Mouse (Mus musculus) forebrain, embryonic 15.5 days (tissue): Measurements from ENCODE around the gene Slc16a6. TPM values are rescaled to one million over a fixed set of nuclear protein-coding genes. Genes with fewer than 3 reads are reported as not detected.

Source experiments
- ATAC-seq: fragments of 200-750 bp; cut with Nextera tagmentation; replicated peaks from 2 replicates; pipeline ENCODE4 v1.8.0; 2017; ENCODE audit warnings: mild to moderate bottlenecking, moderate TSS enrichment, moderate library complexity
- H3K27ac ChIP-seq: fragments of 300-500 bp; sonication (generic); replicated peaks from 2 replicates; pipeline ENCODE4 v1.5.1; 2015; ENCODE audit warnings: mild to moderate bottlenecking, inconsistent platforms
- H3K27me3 ChIP-seq: fragments of 300-500 bp; sonication (generic); 2 replicates; pipeline ENCODE4 v1.6.1; 2015; ENCODE audit warnings: inconsistent platforms
- H3K36me3 ChIP-seq: fragments of 300-500 bp; sonication (generic); 2 replicates; pipeline ENCODE4 v1.6.1; 2015; ENCODE audit warnings: mild to moderate bottlenecking, inconsistent platforms
- H3K4me1 ChIP-seq: fragments of 300-500 bp; sonication (generic); 2 replicates; pipeline ENCODE4 v1.6.1; 2015; ENCODE audit warnings: inconsistent platforms
- H3K4me2 ChIP-seq: fragments of 300-500 bp; sonication (generic); replicated peaks from 2 replicates; pipeline ENCODE4 v1.6.1; 2015; ENCODE audit warnings: mild to moderate bottlenecking, inconsistent platforms
- H3K4me3 ChIP-seq: fragments of 300-500 bp; sonication (generic); 2 replicates; pipeline ENCODE4 v1.5.1; 2015; ENCODE audit warnings: mild to moderate bottlenecking, inconsistent platforms
- H3K9ac ChIP-seq: fragments of 300-500 bp; sonication (generic); replicated peaks from 2 replicates; pipeline ENCODE4 v1.6.1; 2015; ENCODE audit warnings: mild to moderate bottlenecking, inconsistent platforms
- H3K9me3 ChIP-seq: fragments of 300-500 bp; sonication (generic); 2 replicates; pipeline ENCODE4 v1.6.1; 2016; ENCODE audit warnings: inconsistent platforms
- WGBS: fragments of 180-500 bp; shearing (Covaris S2); methylation state at CpG from one replicate; pipeline ENCODE4 v1.1.7; 2015; ENCODE audit warnings: mixed read lengths; 5-methylcytosine and 5-hydroxymethylcytosine counted together
- polyA plus RNA-seq: library from polyadenylated mRNA; unstranded; fragments of >200 nt; fragmentation: Nextera tagmentation; extraction: Ambion mirVana; gene quantifications from 2 replicates; pipeline ENCODE4 v1.2.1, GENCODE M21; 2015

Slc16a6 gene
- polyA plus RNA-seq, 1 experiment from 2014 or later, result 5.1 TPM

GRCm38 (mm10) chr11:109479575-109480285 lies 6.3 kb upstream of the Slc16a6 start:
- Histone ChIP-seq H3K4me1 (peaks cover 14% of the 10 kb centered on the region), H3K27me3 (no peaks in the 10 kb centered on the region), H3K36me3 (no peaks in the 10 kb centered on the region), H3K9me3 (no peaks in the 10 kb centered on the region), H3K4me2 (no peak overlapping the region), H3K4me3 (no peak overlapping the region), H3K27ac (no peak overlapping the region), H3K9ac (no peak overlapping the region)
- WGBS, result 36% methylated on average over 16 of the region's 16 CpGs
- no peak for ATAC-seq

DNA sequence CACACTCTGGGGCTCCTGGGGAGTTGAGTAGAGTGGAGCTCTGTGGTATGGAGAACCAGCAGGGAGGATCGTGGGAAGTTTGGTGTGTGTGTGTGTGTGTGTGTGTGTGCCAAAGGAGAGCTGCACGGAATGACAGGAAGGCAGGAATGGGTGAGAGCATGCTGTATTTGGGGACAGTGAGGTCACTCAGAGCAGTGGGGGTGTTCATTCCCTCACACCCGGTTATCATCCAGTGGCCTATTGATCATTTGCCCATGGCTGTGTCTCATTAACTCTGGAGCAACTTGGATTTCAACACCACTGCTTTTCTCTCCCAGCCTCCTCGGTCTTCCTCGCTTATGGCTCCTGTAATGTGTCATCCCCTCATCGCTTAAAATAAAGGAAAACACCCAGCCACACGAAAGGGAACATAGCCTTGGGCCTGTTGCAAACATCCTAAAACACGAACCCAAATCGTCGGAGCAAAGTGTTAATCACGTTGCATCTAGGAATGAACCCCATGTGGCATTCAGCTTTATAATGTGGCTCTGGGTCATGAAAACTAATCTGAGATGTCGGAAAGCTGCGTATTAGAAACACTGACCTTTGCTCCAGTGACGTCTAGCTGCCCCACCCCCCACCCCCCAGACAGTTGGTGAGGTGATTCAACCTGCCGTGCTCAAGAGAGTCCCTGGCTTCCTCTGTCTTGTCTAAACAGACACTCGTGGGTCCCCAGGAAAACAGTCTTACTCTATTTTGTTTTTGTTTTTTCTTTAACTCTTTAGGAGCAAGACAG lies 4.4 kb upstream of the Slc16a6 start:
- H3K9ac ChIP-seq, result no peak overlapping the region
- no peak overlapping the region for H3K4me2 ChIP-seq
- peaks cover 19% of the 10 kb centered on the region for H3K4me1 ChIP-seq
- 58% methylated on average over 16 of the region's 16 CpGs for WGBS
- H3K9me3 ChIP-seq, result no peaks in the 10 kb centered on the region
- H3K36me3 ChIP-seq, result no peaks in the 10 kb centered on the region
- no peak for ATAC-seq
- no peak overlapping the region for H3K27ac ChIP-seq
- H3K27me3 ChIP-seq, result no peaks in the 10 kb centered on the region
- no peak overlapping the region for H3K4me3 ChIP-seq

GRCm38 (mm10) chr11:109476653-109477052 lies 3.3 kb upstream of the Slc16a6 start:
- Histone ChIP-seq H3K9ac (no peak overlapping the region), H3K36me3 (no peaks in the 10 kb centered on the region), H3K27ac (0 out of 2 replicates have a peak overlapping the region, but pooled peaks have one; percentile 38), H3K9me3 (no peaks in the 10 kb centered on the region), H3K27me3 (no peaks in the 10 kb centered on the region), H3K4me2 (no peak overlapping the region), H3K4me1 (peaks cover 28% of the 10 kb centered on the region), H3K4me3 (no peak overlapping the region)
- ATAC-seq, result no peak
- WGBS, result 26% methylated on average over 6 of the region's 6 CpGs

DNA sequence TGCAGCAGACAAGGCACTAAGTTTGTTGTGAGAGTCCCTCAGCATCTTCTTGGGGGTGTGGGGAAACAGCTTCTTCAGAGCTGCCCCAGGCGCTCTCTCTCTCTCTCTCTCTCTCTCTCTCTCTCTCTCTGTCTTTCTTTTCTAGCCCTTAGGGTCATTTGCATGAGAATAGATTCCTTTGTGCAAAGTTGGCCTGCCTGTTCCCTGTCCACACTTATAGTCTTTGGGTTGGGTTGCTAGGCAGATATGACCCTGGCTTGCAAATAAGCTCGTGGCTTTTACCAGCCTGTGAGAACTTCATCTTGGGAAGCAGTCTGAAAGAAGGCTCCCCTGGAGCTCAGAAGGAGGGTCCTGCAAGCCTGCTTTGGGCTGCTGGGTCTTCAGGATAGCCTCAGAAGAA lies 2.8 kb upstream of the Slc16a6 start:
- 0% methylated on average over 2 of the region's 2 CpGs for WGBS
- no peak overlapping the region for H3K4me3 ChIP-seq
- no peak for ATAC-seq
- H3K4me2 ChIP-seq, result no peak overlapping the region
- no peaks in the 10 kb centered on the region for H3K9me3 ChIP-seq
- H3K36me3 ChIP-seq, result no peaks in the 10 kb centered on the region
- peaks cover 29% of the 10 kb centered on the region for H3K4me1 ChIP-seq
- 0 out of 2 replicates have a peak overlapping the region, but pooled peaks have one; percentile 38 for H3K27ac ChIP-seq
- H3K9ac ChIP-seq, result no peak overlapping the region
- H3K27me3 ChIP-seq, result no peaks in the 10 kb centered on the region

DNA sequence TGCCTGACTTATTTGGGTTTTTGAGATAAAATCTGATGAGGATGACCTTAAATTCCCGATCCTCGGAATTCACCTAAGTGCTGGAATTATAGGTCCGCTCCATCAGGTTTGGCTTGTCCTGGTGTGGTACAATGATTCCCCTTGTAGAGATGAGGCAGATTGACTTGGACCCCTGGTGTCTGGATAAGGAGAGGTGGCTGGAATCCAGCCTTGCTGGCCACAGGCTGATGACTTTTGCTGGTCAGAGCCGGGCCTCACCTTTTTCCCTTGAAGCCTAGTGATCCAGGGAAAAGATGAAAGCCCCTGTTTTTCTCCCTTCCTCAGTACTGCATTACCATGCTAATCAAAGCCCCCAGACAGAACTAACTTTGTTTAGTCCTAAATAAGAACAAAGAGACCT lies 2.3 kb upstream of the Slc16a6 start:
- ATAC-seq, result no peak
- no peaks in the 10 kb centered on the region for H3K9me3 ChIP-seq
- 64% methylated on average over 4 of the region's 4 CpGs for WGBS
- H3K36me3 ChIP-seq, result no peaks in the 10 kb centered on the region
- no peak overlapping the region for H3K27ac ChIP-seq
- peaks cover 29% of the 10 kb centered on the region for H3K4me1 ChIP-seq
- H3K27me3 ChIP-seq, result no peaks in the 10 kb centered on the region
- no peak overlapping the region for H3K9ac ChIP-seq
- no peak overlapping the region for H3K4me3 ChIP-seq
- H3K4me2 ChIP-seq, result no peak overlapping the region

GRCm38 (mm10) chr11:109474836-109475235 lies 1.4 kb upstream of the Slc16a6 start:
- no peaks in the 10 kb centered on the region for H3K27me3 ChIP-seq
- WGBS, result 73% methylated on average over 13 of the region's 13 CpGs
- no peak overlapping the region for H3K27ac ChIP-seq
- H3K9ac ChIP-seq, result no peak overlapping the region
- H3K36me3 ChIP-seq, result no peaks in the 10 kb centered on the region
- no peak overlapping the region for H3K4me2 ChIP-seq
- H3K4me1 ChIP-seq, result peaks cover 29% of the 10 kb centered on the region
- no peaks in the 10 kb centered on the region for H3K9me3 ChIP-seq
- no peak overlapping the region for H3K4me3 ChIP-seq
- no peak for ATAC-seq

DNA sequence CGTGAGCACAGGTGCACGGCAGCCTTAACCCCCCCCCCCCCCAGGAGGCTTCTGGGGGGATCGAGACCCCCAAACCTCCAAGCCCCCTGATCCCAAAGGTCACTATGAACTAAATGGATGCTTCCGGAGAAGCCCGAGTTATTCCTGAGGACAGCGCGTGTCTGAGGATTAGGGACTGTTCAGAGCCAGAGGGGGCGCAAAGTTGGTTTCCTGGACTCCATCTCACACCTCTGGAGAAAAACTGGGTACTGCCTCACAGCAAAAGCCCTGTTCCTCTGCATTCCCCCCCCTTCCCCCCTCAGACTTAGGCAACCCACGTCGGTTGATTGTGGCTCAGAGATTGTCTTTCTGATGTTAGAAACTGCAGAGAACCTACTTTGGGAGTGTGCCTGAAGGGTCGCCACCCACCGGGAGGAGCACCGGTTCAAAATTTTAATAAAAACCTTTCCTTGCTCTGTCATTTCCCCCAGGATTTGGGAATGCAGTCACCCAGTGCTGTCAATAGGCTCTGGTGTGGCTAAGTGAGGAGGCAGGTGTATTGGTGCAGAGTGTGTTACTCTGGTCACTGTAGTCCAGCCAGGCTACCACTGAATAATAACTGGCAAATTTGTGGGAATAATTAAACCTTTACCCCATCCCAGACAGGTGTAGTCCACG lies 816 bp upstream of the Slc16a6 start:
- peaks cover 29% of the 10 kb centered on the region for H3K4me1 ChIP-seq

DNA sequence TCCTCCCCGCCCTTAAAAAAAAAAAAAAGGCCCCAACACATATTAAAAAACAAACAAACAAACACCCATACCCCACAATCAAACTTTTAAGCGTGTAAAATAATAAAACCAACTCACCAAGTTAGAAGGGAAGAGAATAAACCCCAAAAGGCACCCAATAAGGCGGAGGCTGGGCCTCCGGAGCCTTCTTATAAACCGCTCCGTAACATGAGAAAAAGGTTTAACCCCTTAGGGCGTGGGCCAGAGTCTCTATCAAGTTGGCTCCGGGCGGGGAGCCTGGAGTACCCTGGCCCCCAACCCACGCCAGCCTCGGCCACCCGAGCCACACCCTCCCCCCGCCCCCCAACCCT lies 602 bp downstream of the Slc16a6 start:
- Histone ChIP-seq H3K4me1 (peaks cover 29% of the 10 kb centered on the region), H3K4me3 (peak overlapping the region; percentile 89), H3K27ac (peak overlapping the region; percentile 94), H3K36me3 (no peaks in the 10 kb centered on the region), H3K9ac (peak overlapping the region; percentile 80), H3K27me3 (no peaks in the 10 kb centered on the region), H3K9me3 (no peaks in the 10 kb centered on the region), H3K4me2 (peak overlapping the region; percentile 86)
- under 1% methylated on average over 13 of the region's 13 CpGs for WGBS
- no peak; the same call in 1 of the 2 replicates for ATAC-seq

More for the DNA sequence above, 816 bp upstream of the Slc16a6 start:
- Histone ChIP-seq H3K4me2 (peak overlapping the region; percentile 86), H3K27me3 (no peaks in the 10 kb centered on the region), H3K9ac (peak overlapping the region; percentile 80), H3K9me3 (no peaks in the 10 kb centered on the region), H3K36me3 (no peaks in the 10 kb centered on the region), H3K4me3 (peak overlapping the region; percentile 89), H3K27ac (peak overlapping the region; percentile 94)
- 11% methylated on average over 14 of the region's 14 CpGs for WGBS
- peak; percentile 39 for ATAC-seq

GRCm38 (mm10) chr11:109472171-109472691 lies 1.2 kb downstream of the Slc16a6 start:
- WGBS, result under 1% methylated on average over 31 of the region's 33 CpGs
- Histone ChIP-seq H3K27ac (no peak overlapping the region), H3K36me3 (no peaks in the 10 kb centered on the region), H3K9me3 (no peaks in the 10 kb centered on the region), H3K4me2 (peak overlapping the region; percentile 86), H3K9ac (peak overlapping the region; percentile 80), H3K27me3 (no peaks in the 10 kb centered on the region), H3K4me3 (peak overlapping the region; percentile 89), H3K4me1 (peaks cover 26% of the 10 kb centered on the region)
- no peak for ATAC-seq

- H3K36me3 ChIP-seq, result no peaks in the 10 kb centered on the region
- no peaks in the 10 kb centered on the region for H3K9me3 ChIP-seq
- peaks cover 18% of the 10 kb centered on the region for H3K4me1 ChIP-seq
- no peak for ATAC-seq
- 0 out of 2 replicates have a peak overlapping the region, but pooled peaks have one; percentile 80 for H3K9ac ChIP-seq
- 30% methylated on average over 15 of the region's 15 CpGs for WGBS
- H3K27me3 ChIP-seq, result no peaks in the 10 kb centered on the region
- H3K4me2 ChIP-seq, result peak overlapping the region; percentile 86
- H3K4me3 ChIP-seq, result peak overlapping the region; percentile 89
- no peak overlapping the region for H3K27ac ChIP-seq
Observed at GRCm38 (mm10) chr11:109470921-109471861, 2.2 kb downstream of the Slc16a6 start.

DNA sequence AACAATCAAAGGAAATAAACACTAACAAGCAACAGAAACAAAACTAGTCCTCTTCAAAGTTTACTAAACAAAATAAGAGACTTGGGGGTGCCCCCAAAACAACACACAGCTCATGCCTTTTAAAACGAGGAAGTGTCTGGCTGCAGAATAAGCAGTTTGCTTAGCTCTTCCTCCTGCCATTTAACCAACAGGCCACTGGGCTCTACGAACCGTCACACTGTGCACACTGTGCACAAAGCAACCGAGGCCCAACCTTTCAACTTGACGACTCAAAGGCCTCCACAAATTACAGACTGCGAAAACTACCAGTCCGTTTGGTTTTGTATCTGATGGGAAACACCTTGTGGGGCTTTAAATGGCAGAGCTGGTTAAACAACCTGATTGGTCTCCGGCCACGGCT lies 3.2 kb downstream of the Slc16a6 start:
- Histone ChIP-seq H3K4me2 (no peak overlapping the region), H3K9me3 (no peaks in the 10 kb centered on the region), H3K4me1 (peaks cover 15% of the 10 kb centered on the region), H3K9ac (no peak overlapping the region), H3K27me3 (no peaks in the 10 kb centered on the region), H3K36me3 (no peaks in the 10 kb centered on the region), H3K4me3 (no peak overlapping the region), H3K27ac (no peak overlapping the region)
- no peak for ATAC-seq
- 69% methylated on average over 9 of the region's 9 CpGs for WGBS
